In the genomic region with DNA sequence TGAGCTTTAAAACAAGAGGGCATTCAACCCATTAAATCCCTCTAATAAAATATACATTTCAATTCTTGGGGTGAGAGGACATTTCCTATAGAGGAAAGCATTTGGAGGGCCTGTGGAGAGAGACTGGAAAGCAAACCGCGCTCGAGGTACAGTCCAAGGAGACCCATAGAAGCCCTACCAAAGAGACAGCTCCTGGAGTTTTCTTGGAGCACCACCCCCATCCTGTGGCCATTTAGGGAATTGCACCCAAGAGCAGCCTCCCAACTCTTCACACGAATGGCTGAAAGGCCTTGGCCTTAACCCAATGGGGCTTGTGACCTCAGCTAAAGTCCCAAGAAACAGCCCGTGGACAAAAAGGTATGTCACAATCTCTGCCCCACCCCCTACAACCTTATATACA, we compare ENCODE assay signal across 8 mouse cellular contexts. TPM values are rescaled to one million over a fixed set of nuclear protein-coding genes. Genes with fewer than 3 reads are reported as not detected.
DNase-seq lines count a peak whose midpoint lies in the region; ATAC-seq and TF ChIP-seq lines count a peak whose summit lies in the region.

No protein-coding gene starts in this region.

- H3K36me3 ChIP-seq in embryonic facial prominence, embryonic 11.5 days (replicated peaks; ENCODE audit: control insufficient read depth, insufficient read depth, low read depth, low read length): no peaks in the 10 kb centered on the region
- no peaks in the 10 kb centered on the region for H3K36me3 ChIP-seq in heart, adult 2 months (ENCODE audit: control insufficient read depth, insufficient read depth, low read length)
- H3K36me3 ChIP-seq in kidney, adult 2 months (ENCODE audit: control insufficient read depth, insufficient read depth, low read length): no peaks in the 10 kb centered on the region
- H3K36me3 ChIP-seq in limb, embryonic 10.5 days: no peaks in the 10 kb centered on the region
- H3K36me3 ChIP-seq in midbrain, postnatal 0 days (ENCODE audit: insufficient read depth, low read length): no peaks in the 10 kb centered on the region

- no peaks in the 10 kb centered on the region for H3K4me1 ChIP-seq in embryonic facial prominence, embryonic 11.5 days (ENCODE audit: control insufficient read depth, insufficient read depth, low read length)
- H3K4me1 ChIP-seq in heart, adult 2 months (ENCODE audit: control insufficient read depth, insufficient read depth, low read length): no peaks in the 10 kb centered on the region
- H3K4me1 ChIP-seq in kidney, adult 2 months (ENCODE audit: control insufficient read depth, insufficient read depth, low read length): no peaks in the 10 kb centered on the region
- H3K4me1 ChIP-seq in limb, embryonic 10.5 days: no peaks in the 10 kb centered on the region
- H3K4me1 ChIP-seq in midbrain, postnatal 0 days (ENCODE audit: insufficient read depth, low read length): no peaks in the 10 kb centered on the region

- no peaks in the 10 kb centered on the region for H3K9me3 ChIP-seq in embryonic facial prominence, embryonic 11.5 days (replicated peaks; ENCODE audit: control insufficient read depth, low read length)
- no peaks in the 10 kb centered on the region for H3K9me3 ChIP-seq in limb, embryonic 10.5 days (replicated peaks)
- no peaks in the 10 kb centered on the region for H3K9me3 ChIP-seq in midbrain, postnatal 0 days (ENCODE audit: low read length)

- intact Hi-C loops in heart, adult 2 months (cut with DNase I): loop anchor here (1.0 to 5.0 kb wide), 4 partner anchors 44 to 137 kb away; a partner anchor contains a TSS

- 3% methylated on average over 5 of the region's 5 CpGs for WGBS in embryonic facial prominence, embryonic 11.5 days
- 3% methylated on average over 5 of the region's 5 CpGs for WGBS in heart, adult 2 months
- under 1% methylated on average over 5 of the region's 5 CpGs for WGBS in kidney, adult 2 months
- under 1% methylated on average over 5 of the region's 5 CpGs for WGBS in limb, embryonic 10.5 days
- 3% methylated on average over 5 of the region's 5 CpGs for WGBS in midbrain, postnatal 0 days

- no peaks in the 10 kb centered on the region for H3K79me2 ChIP-seq in heart, adult 2 months (replicated peaks; ENCODE audit: control insufficient read depth, insufficient read depth, low read length)

- no peaks in the 10 kb centered on the region for H3K27me3 ChIP-seq in embryonic facial prominence, embryonic 11.5 days (ENCODE audit: control insufficient read depth, insufficient read depth, low read length)
- no peaks in the 10 kb centered on the region for H3K27me3 ChIP-seq in heart, adult 2 months (ENCODE audit: control insufficient read depth, insufficient read depth, low read length)
- no peaks in the 10 kb centered on the region for H3K27me3 ChIP-seq in kidney, adult 2 months (replicated peaks; ENCODE audit: control insufficient read depth, insufficient read depth, low read length)
- H3K27me3 ChIP-seq in limb, embryonic 10.5 days (ENCODE audit: low read depth, poor library complexity, severe bottlenecking): peaks cover 28% of the 10 kb centered on the region
- no peaks in the 10 kb centered on the region for H3K27me3 ChIP-seq in midbrain, postnatal 0 days (ENCODE audit: insufficient read depth, low read length)

- peak; percentile 94 for TF ChIP-seq CTCF in heart, adult 2 months (IDR thresholded peaks at IDR 0.05)
- TF ChIP-seq CTCF in kidney, adult 2 months (conservative IDR thresholded peaks at IDR 0.05; ENCODE audit: insufficient read depth, insufficient read length, low read depth, low read length): peak; percentile 93
- peak; percentile 97 for TF ChIP-seq CTCF in midbrain, postnatal 0 days (IDR thresholded peaks at IDR 0.05)

- no peak overlapping the region for H3K4me3 ChIP-seq in embryonic facial prominence, embryonic 11.5 days (ENCODE audit: low read depth, low read length)
- no peak overlapping the region for H3K4me3 ChIP-seq in heart, adult 2 months
- no peak overlapping the region for H3K4me3 ChIP-seq in kidney, adult 2 months (ENCODE audit: insufficient read depth, low read depth, low read length)
- H3K4me3 ChIP-seq in limb, embryonic 10.5 days: no peak overlapping the region
- no peak overlapping the region for H3K4me3 ChIP-seq in midbrain, postnatal 0 days (ENCODE audit: low read depth, low read length)

- TF ChIP-seq POLR2A in heart, adult 2 months (IDR thresholded peaks at IDR 0.05; ENCODE audit: insufficient read depth, low read depth, low read length): no peak
- TF ChIP-seq POLR2A in kidney, adult 2 months (IDR thresholded peaks at IDR 0.05; ENCODE audit: low read depth, low read length): no peak

- no peak overlapping the region for H3K4me2 ChIP-seq in embryonic facial prominence, embryonic 11.5 days (ENCODE audit: low read depth, low read length)
- no peak overlapping the region for H3K4me2 ChIP-seq in midbrain, postnatal 0 days (ENCODE audit: low read depth, low read length, poor library complexity, severe bottlenecking)

- peak; percentile 81 for DNase-seq in 416B (ENCODE audit: low read depth)
- peak; percentile 83 for DNase-seq in adrenal gland, postnatal 25 days
- peak; percentile 85 for DNase-seq in embryonic facial prominence, embryonic 11.5 days (ENCODE audit: low spot score)
- DNase-seq in heart, adult 2 months: peak; percentile 81 to 90
- DNase-seq in kidney, adult 2 months: peak; percentile 89
- DNase-seq in limb, embryonic 10.5 days (ENCODE audit: low spot score): peak; percentile 89
- peak; percentile 86 for DNase-seq in midbrain, postnatal 0 days (ENCODE audit: low spot score)
- peak; percentile 79 to 85 for DNase-seq in spleen, postnatal 10 days (ENCODE audit: low spot score in 2 of 2)

- peak; percentile 61; the same call in 1 of the 2 replicates for ATAC-seq in embryonic facial prominence, embryonic 11.5 days (replicated peaks; ENCODE audit: insufficient number of reproducible peaks, low FRiP score, low TSS enrichment, low read depth)
- ATAC-seq in midbrain, postnatal 0 days (ENCODE audit: low FRiP score): peak; percentile 76

- no peak overlapping the region for H3K27ac ChIP-seq in embryonic facial prominence, embryonic 11.5 days (replicated peaks; ENCODE audit: low read depth, low read length)
- H3K27ac ChIP-seq in heart, adult 2 months: no peak overlapping the region
- H3K27ac ChIP-seq in kidney, adult 2 months (ENCODE audit: insufficient read depth, low read depth, low read length): no peak overlapping the region
- H3K27ac ChIP-seq in limb, embryonic 10.5 days: no peak overlapping the region
- H3K27ac ChIP-seq in midbrain, postnatal 0 days (ENCODE audit: low read depth, low read length): no peak overlapping the region

- TF ChIP-seq EP300 in heart, adult 2 months (IDR thresholded peaks at IDR 0.05; ENCODE audit: insufficient read depth, low read depth, low read length): peak; percentile 89

- H3K9ac ChIP-seq in embryonic facial prominence, embryonic 11.5 days (replicated peaks; ENCODE audit: low read length): no peak overlapping the region
- no peak overlapping the region for H3K9ac ChIP-seq in heart, adult 2 months (ENCODE audit: low read depth, low read length)
- no peak overlapping the region for H3K9ac ChIP-seq in midbrain, postnatal 0 days (replicated peaks; ENCODE audit: low read length, poor library complexity, severe bottlenecking)

RNA-seq across cellular contexts. Expression of a gene that starts 6.3 kb away (rescaled TPM):
- total RNA-seq in adrenal gland, postnatal 25 days (2021): not detected in 2 replicates
- polyA plus RNA-seq in embryonic facial prominence, embryonic 11.5 days (2014; fragmentation: Nextera tagmentation; extraction: Ambion mirVana): 0.08 and 0.11 TPM in 2 replicates
- total RNA-seq in heart, adult 2 months (2021): not detected
- 0.29 TPM in 1 of 2 replicates, not detected in the other for polyA plus RNA-seq in heart, adult 2 months (2012; rRNA removed)
- polyA plus RNA-seq in kidney, adult 2 months (2012; rRNA removed): 0.15 TPM in 1 of 2 replicates, not detected in the other
- polyA plus RNA-seq in limb, embryonic 10.5 days (2016; fragmentation: Nextera tagmentation; extraction: Ambion mirVana): not detected in 2 replicates
- total RNA-seq in midbrain, postnatal 0 days (2014; rRNA removed): not detected in 2 replicates
- not detected in 2 replicates for polyA plus RNA-seq in midbrain, postnatal 0 days (2015; fragmentation: Nextera tagmentation; extraction: Ambion mirVana)

RNA-seq across cellular contexts. Expression of a gene that starts 10.0 kb away (rescaled TPM):
- total RNA-seq in adrenal gland, postnatal 25 days (2021): 4.5 and 5.9 TPM in 2 replicates
- polyA plus RNA-seq in embryonic facial prominence, embryonic 11.5 days (2014; fragmentation: Nextera tagmentation; extraction: Ambion mirVana): 17.8 and 18.1 TPM in 2 replicates
- under 1 TPM; 0.21 to 0.45 TPM for total RNA-seq in heart, adult 2 months (2021)
- 0.64 and 1.1 TPM in 2 replicates for polyA plus RNA-seq in heart, adult 2 months (2012; rRNA removed)
- polyA plus RNA-seq in kidney, adult 2 months (2012; rRNA removed): 0.81 and 0.83 TPM in 2 replicates
- polyA plus RNA-seq in limb, embryonic 10.5 days (2016; fragmentation: Nextera tagmentation; extraction: Ambion mirVana): 23.1 and 26.7 TPM in 2 replicates
- total RNA-seq in midbrain, postnatal 0 days (2014; rRNA removed): 3.1 and 5.4 TPM in 2 replicates
- 1.2 and 1.4 TPM in 2 replicates for polyA plus RNA-seq in midbrain, postnatal 0 days (2015; fragmentation: Nextera tagmentation; extraction: Ambion mirVana)

RNA-seq across cellular contexts. Expression of a gene that starts 13.5 kb away (rescaled TPM):
- total RNA-seq in adrenal gland, postnatal 25 days (2021): 126 and 140 TPM in 2 replicates
- 157 and 169 TPM in 2 replicates for polyA plus RNA-seq in embryonic facial prominence, embryonic 11.5 days (2014; fragmentation: Nextera tagmentation; extraction: Ambion mirVana)
- 10 to 100 TPM; 70.6 to 81.9 TPM for total RNA-seq in heart, adult 2 months (2021)
- 86.6 and 96.7 TPM in 2 replicates for polyA plus RNA-seq in heart, adult 2 months (2012; rRNA removed)
- polyA plus RNA-seq in kidney, adult 2 months (2012; rRNA removed): 141 and 165 TPM in 2 replicates
- 132 and 148 TPM in 2 replicates for polyA plus RNA-seq in limb, embryonic 10.5 days (2016; fragmentation: Nextera tagmentation; extraction: Ambion mirVana)
- 85.2 and 123 TPM in 2 replicates for total RNA-seq in midbrain, postnatal 0 days (2014; rRNA removed)
- polyA plus RNA-seq in midbrain, postnatal 0 days (2015; fragmentation: Nextera tagmentation; extraction: Ambion mirVana): 166 and 176 TPM in 2 replicates

RNA-seq across cellular contexts. Expression of a gene that starts 28.9 kb away (rescaled TPM):
- 14.1 and 23.4 TPM in 2 replicates for total RNA-seq in adrenal gland, postnatal 25 days (2021)
- polyA plus RNA-seq in embryonic facial prominence, embryonic 11.5 days (2014; fragmentation: Nextera tagmentation; extraction: Ambion mirVana): 34.7 and 37.8 TPM in 2 replicates
- total RNA-seq in heart, adult 2 months (2021): 1 to 10 TPM; 9.5 to 9.9 TPM
- polyA plus RNA-seq in heart, adult 2 months (2012; rRNA removed): 4.3 and 8.5 TPM in 2 replicates
- 5.1 and 7.4 TPM in 2 replicates for polyA plus RNA-seq in kidney, adult 2 months (2012; rRNA removed)
- polyA plus RNA-seq in limb, embryonic 10.5 days (2016; fragmentation: Nextera tagmentation; extraction: Ambion mirVana): 42.4 and 53.4 TPM in 2 replicates
- 7.8 and 18.5 TPM in 2 replicates for total RNA-seq in midbrain, postnatal 0 days (2014; rRNA removed)
- 32.3 and 35.7 TPM in 2 replicates for polyA plus RNA-seq in midbrain, postnatal 0 days (2015; fragmentation: Nextera tagmentation; extraction: Ambion mirVana)

RNA-seq across cellular contexts. Expression of a gene that starts 44.4 kb away (rescaled TPM):
- not detected in 2 replicates for total RNA-seq in adrenal gland, postnatal 25 days (2021)
- 0.32 TPM in 1 of 2 replicates, not detected in the other for polyA plus RNA-seq in embryonic facial prominence, embryonic 11.5 days (2014; fragmentation: Nextera tagmentation; extraction: Ambion mirVana)
- not detected for total RNA-seq in heart, adult 2 months (2021)
- not detected in 2 replicates for polyA plus RNA-seq in heart, adult 2 months (2012; rRNA removed)
- not detected in 2 replicates for polyA plus RNA-seq in kidney, adult 2 months (2012; rRNA removed)
- 0.06 TPM in 1 of 2 replicates, not detected in the other for polyA plus RNA-seq in limb, embryonic 10.5 days (2016; fragmentation: Nextera tagmentation; extraction: Ambion mirVana)
- total RNA-seq in midbrain, postnatal 0 days (2014; rRNA removed): 2.4 and 3.0 TPM in 2 replicates
- 0.83 and 0.85 TPM in 2 replicates for polyA plus RNA-seq in midbrain, postnatal 0 days (2015; fragmentation: Nextera tagmentation; extraction: Ambion mirVana)
